Comparison of ENCODE assay signal across 14 mouse cellular contexts in the genomic region with DNA sequence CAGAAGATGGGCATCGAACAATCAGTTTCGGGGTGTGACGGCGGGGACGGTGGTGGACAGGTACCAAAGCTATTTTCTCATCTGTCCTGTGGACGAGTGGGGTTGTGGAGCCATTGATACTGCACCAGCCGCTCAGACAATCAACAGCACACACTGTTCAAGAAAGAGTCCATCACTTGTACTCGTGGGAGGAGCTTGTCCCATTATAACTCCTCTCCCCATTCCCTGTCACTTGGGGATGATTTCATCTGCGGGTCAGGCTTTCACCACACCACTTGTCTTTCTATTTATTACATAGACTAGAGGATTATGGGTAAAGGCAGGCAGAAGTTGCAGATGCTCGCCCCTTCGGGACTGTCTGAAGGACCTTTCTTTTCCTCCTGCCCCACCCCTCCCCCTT. TPM values are rescaled to one million over a fixed set of nuclear protein-coding genes. Genes with fewer than 3 reads are reported as not detected.
"Had no signal": no experiment of that assay in that cellular context is flagged by ENCODE, and none has a peak within 500 bp of the region (broad histone marks: within the 10 kb centered on the region; RNA-seq: fewer than 3 reads in every experiment).

No protein-coding gene starts in this region.

- H3K9me3 ChIP-seq: kidney, embryonic 15.5 days; limb, embryonic 10.5 days; liver, embryonic 15.5 days; midbrain, embryonic 13.5 days; neural tube, embryonic 15.5 days had no signal

- H3K4me3 ChIP-seq: liver, embryonic 15.5 days; midbrain, embryonic 13.5 days; myocyte; neural tube, embryonic 15.5 days had no signal

- H3K36me3 ChIP-seq: limb, embryonic 10.5 days; liver, embryonic 15.5 days had no signal

- DNase-seq: kidney, postnatal 14 days; lung, adult 2 months; lung, postnatal 36 days; right cerebral cortex, adult 18-20 months; thymus, postnatal 4 days had no signal

- H3K9ac ChIP-seq: kidney, embryonic 15.5 days; liver, embryonic 15.5 days; midbrain, embryonic 13.5 days; neural tube, embryonic 15.5 days had no signal

- ATAC-seq: lung, postnatal 0 days; midbrain, embryonic 13.5 days had no signal

- H3K27ac ChIP-seq: kidney, embryonic 15.5 days; limb, embryonic 10.5 days; liver, embryonic 15.5 days; midbrain, embryonic 13.5 days; neural tube, embryonic 15.5 days; stomach, postnatal 0 days had no signal

- H3K4me2 ChIP-seq: liver, embryonic 15.5 days; midbrain, embryonic 13.5 days had no signal

- H3K27me3 ChIP-seq: kidney, embryonic 15.5 days; liver, embryonic 15.5 days; midbrain, embryonic 13.5 days; neural tube, embryonic 15.5 days had no signal

- H3K4me1 ChIP-seq: kidney, embryonic 15.5 days; limb, embryonic 10.5 days; liver, embryonic 15.5 days; neural tube, embryonic 15.5 days had no signal

RNA-seq across cellular contexts. Expression of a gene that starts 11.6 kb away (rescaled TPM):
- total RNA-seq: megakaryocyte progenitor cell, adult 5-6 weeks had no signal
